In the genomic region with DNA sequence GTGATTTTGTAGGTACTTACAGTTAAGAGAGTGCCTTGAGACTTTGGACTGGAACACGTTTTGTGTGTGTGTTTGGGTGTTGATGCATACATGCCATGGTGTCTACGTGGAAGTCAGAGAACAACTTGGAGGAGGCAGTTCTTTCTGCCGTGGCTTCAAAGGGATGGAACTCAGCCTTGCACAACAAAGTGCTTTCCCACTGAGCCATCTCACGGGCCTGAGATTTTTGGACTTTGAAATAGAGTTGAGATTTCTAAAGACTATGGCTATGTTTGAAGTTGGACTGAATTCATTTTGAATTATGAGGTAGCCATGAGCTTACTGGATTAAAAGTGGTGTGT, we compare ENCODE assay signal across 24 mouse cellular contexts. TPM values are rescaled to one million over a fixed set of nuclear protein-coding genes. Genes with fewer than 3 reads are reported as not detected.
DNase-seq lines count a peak whose midpoint lies in the region; ATAC-seq and TF ChIP-seq lines count a peak whose summit lies in the region.
"Had no signal": no experiment of that assay in that cellular context is flagged by ENCODE, and none has a peak within 500 bp of the region (broad histone marks: within the 10 kb centered on the region; RNA-seq: fewer than 3 reads in every experiment).

No protein-coding gene starts in this region.

- H3K9ac ChIP-seq in embryonic facial prominence, embryonic 15.5 days = no peak overlapping the region
- H3K9ac ChIP-seq in limb, embryonic 15.5 days = no peak overlapping the region
- H3K9ac ChIP-seq in CH12.LX (ENCODE audit: insufficient read depth, low read depth) = peak overlapping the region; percentile 79
- H3K9ac ChIP-seq: embryonic facial prominence, embryonic 12.5 days; forebrain, embryonic 12.5 days had no signal

- no peak overlapping the region for H3K4me3 ChIP-seq in embryonic facial prominence, embryonic 15.5 days (replicated peaks)
- H3K4me3 ChIP-seq in embryonic facial prominence, embryonic 10.5 days = no peak overlapping the region
- no peak overlapping the region for H3K4me3 ChIP-seq in limb, embryonic 15.5 days
- no peak overlapping the region for H3K4me3 ChIP-seq in limb, embryonic 10.5 days
- peak overlapping the region; percentile 53 to 72 (median 56) for H3K4me3 ChIP-seq in CH12.LX (replicated peaks in 1 of 3; ENCODE audit: low read depth in 2 of 3, low read length in 2 of 3, poor library complexity in 1 of 3)
- H3K4me3 ChIP-seq: embryonic facial prominence, embryonic 12.5 days; erythroblast, embryonic 14.5 days; forebrain, embryonic 10.5 days; forebrain, embryonic 12.5 days had no signal

- in situ Hi-C loops in CH12.LX (cut with MboI; ENCODE audit: low pct_ligation_motif_present, low pct_unique_long_range_greater_than_20kb, low sequenced_read_pairs) = loop anchor here (25.0 kb wide), 1 partner anchor 656 kb away; no protein-coding TSS in a partner anchor

- TF ChIP-seq RAD21 in CH12.LX (IDR thresholded peaks at IDR 0.05; ENCODE audit: low read depth, low read length) = no peak

- H3K36me3 ChIP-seq in embryonic facial prominence, embryonic 15.5 days = 0 out of 2 replicates have a peak, but pooled peaks cover 7% of the 10 kb centered on the region
- H3K36me3 ChIP-seq in embryonic facial prominence, embryonic 10.5 days (replicated peaks) = peaks cover 72% of the 10 kb centered on the region
- H3K36me3 ChIP-seq in limb, embryonic 15.5 days = peaks cover 24% of the 10 kb centered on the region
- peaks cover 58% of the 10 kb centered on the region for H3K36me3 ChIP-seq in limb, embryonic 10.5 days
- peaks cover 7 to 10% of the 10 kb centered on the region in 2 experiments for H3K36me3 ChIP-seq in CH12.LX (replicated peaks in 1 of 2; ENCODE audit: control insufficient read depth in 1 of 2, insufficient read depth in 1 of 2, low read length in 1 of 2)

- no peaks in the 10 kb centered on the region for H3K9me3 ChIP-seq in embryonic facial prominence, embryonic 15.5 days (replicated peaks)
- H3K9me3 ChIP-seq in embryonic facial prominence, embryonic 10.5 days = no peaks in the 10 kb centered on the region
- no peaks in the 10 kb centered on the region for H3K9me3 ChIP-seq in limb, embryonic 15.5 days
- H3K9me3 ChIP-seq in limb, embryonic 10.5 days (replicated peaks) = no peaks in the 10 kb centered on the region
- no peaks in the 10 kb centered on the region for H3K9me3 ChIP-seq in CH12.LX (replicated peaks; ENCODE audit: low read length)
- H3K9me3 ChIP-seq: embryonic facial prominence, embryonic 12.5 days; forebrain, embryonic 10.5 days; forebrain, embryonic 12.5 days had no signal

- peaks cover 15% of the 10 kb centered on the region for H3K4me1 ChIP-seq in embryonic facial prominence, embryonic 15.5 days
- peaks cover 7% of the 10 kb centered on the region; the same call in 1 of the 2 replicates for H3K4me1 ChIP-seq in embryonic facial prominence, embryonic 10.5 days
- H3K4me1 ChIP-seq in limb, embryonic 15.5 days = peaks cover 13% of the 10 kb centered on the region
- no peaks in the 10 kb centered on the region; the same call in 1 of the 2 replicates for H3K4me1 ChIP-seq in limb, embryonic 10.5 days
- H3K4me1 ChIP-seq in CH12.LX (ENCODE audit: control insufficient read depth in 1 of 2, insufficient read depth in 2 of 2) = peaks cover 31 to 84% of the 10 kb centered on the region in 2 experiments
- H3K4me1 ChIP-seq: forebrain, embryonic 12.5 days had no signal

- TF ChIP-seq EP300 in CH12.LX (IDR thresholded peaks at IDR 0.05; ENCODE audit: low read length) = no peak

- no peak for ATAC-seq in embryonic facial prominence, embryonic 15.5 days (ENCODE audit: insufficient number of reproducible peaks, low FRiP score, low TSS enrichment, low read depth)
- no peak for ATAC-seq in limb, embryonic 15.5 days (ENCODE audit: insufficient number of reproducible peaks, low FRiP score, low TSS enrichment, low read depth)
- ATAC-seq: CD4-positive, CD25-positive, alpha-beta regulatory T cell, adult 4 months; forebrain, embryonic 14.5 days; forebrain, embryonic 16.5 days had no signal

- H3K27me3 ChIP-seq in embryonic facial prominence, embryonic 15.5 days = no peaks in the 10 kb centered on the region
- no peaks in the 10 kb centered on the region for H3K27me3 ChIP-seq in embryonic facial prominence, embryonic 10.5 days (replicated peaks; ENCODE audit: low read depth, poor library complexity, severe bottlenecking)
- no peaks in the 10 kb centered on the region for H3K27me3 ChIP-seq in limb, embryonic 15.5 days
- no peaks in the 10 kb centered on the region for H3K27me3 ChIP-seq in limb, embryonic 10.5 days (ENCODE audit: low read depth, poor library complexity, severe bottlenecking)
- no peaks in the 10 kb centered on the region for H3K27me3 ChIP-seq in CH12.LX (replicated peaks)
- H3K27me3 ChIP-seq: embryonic facial prominence, embryonic 12.5 days; forebrain, embryonic 12.5 days had no signal

- no peak for TF ChIP-seq POLR2A in CH12.LX (IDR thresholded peaks at IDR 0.05; ENCODE audit: low read depth, low read length)

- 63% methylated on average over 4 of the region's 4 CpGs for WGBS in embryonic facial prominence, embryonic 15.5 days
- 83% methylated on average over 4 of the region's 4 CpGs for WGBS in embryonic facial prominence, embryonic 10.5 days
- whole genome bisulfite sequencing in limb, embryonic 15.5 days = 59% methylated on average over 4 of the region's 4 CpGs
- 89% methylated on average over 4 of the region's 4 CpGs for WGBS in limb, embryonic 10.5 days

- TF ChIP-seq CTCF in CH12.LX (conservative IDR thresholded peaks at IDR 0.05 in 1 of 2, IDR thresholded peaks at IDR 0.05 in 1 of 2; ENCODE audit: low read depth in 2 of 2, low read length in 2 of 2) = no peak

- dilution Hi-C loops in CH12.LX (cut with MboI; ENCODE audit: extremely low pct_ligation_motif_present, extremely low pct_unique_long_range_greater_than_20kb, low sequenced_read_pairs) = no loop called here

- intact Hi-C loops in left cerebral cortex, postnatal 36 days (cut with DNase I) = no loop called here

- peak overlapping the region; percentile 68; the same call in 1 of the 2 replicates for H3K27ac ChIP-seq in embryonic facial prominence, embryonic 15.5 days (replicated peaks)
- no peak overlapping the region for H3K27ac ChIP-seq in embryonic facial prominence, embryonic 10.5 days (replicated peaks)
- peak overlapping the region; percentile 50; the same call in 1 of the 2 replicates for H3K27ac ChIP-seq in limb, embryonic 15.5 days
- no peak overlapping the region for H3K27ac ChIP-seq in limb, embryonic 10.5 days
- H3K27ac ChIP-seq in CH12.LX (ENCODE audit: insufficient read depth, low read depth) = peak overlapping the region; percentile 91
- H3K27ac ChIP-seq: embryonic facial prominence, embryonic 12.5 days; forebrain, embryonic 10.5 days; forebrain, embryonic 12.5 days had no signal

- DNase-seq in embryonic facial prominence, embryonic 10.5 days (ENCODE audit: low spot score) = no peak
- DNase-seq in limb, embryonic 10.5 days (ENCODE audit: low spot score) = no peak
- no peak for DNase-seq in CH12.LX (ENCODE audit: extremely low read depth)
- DNase-seq in left cerebral cortex, postnatal 36 days (ENCODE audit: low spot score in 2 of 2) = no peak
- DNase-seq: adrenal gland, adult 2 months; adrenal gland, postnatal 10 days; adrenal gland, postnatal 25 days; B cell, adult 2 months; cerebellum, adult 11 months; cerebellum, adult 18-20 months; cerebellum, adult 8-10 months; cerebellum, adult 9-11 months; cerebellum, postnatal 14 days; cerebellum, postnatal 36 days; embryo, embryonic 11 days had no signal

- peaks cover 26% of the 10 kb centered on the region for H3K79me2 ChIP-seq in CH12.LX (replicated peaks; ENCODE audit: control insufficient read depth, extremely low read depth, insufficient read depth, poor library complexity, severe bottlenecking)

- H3K4me2 ChIP-seq in embryonic facial prominence, embryonic 15.5 days (replicated peaks) = no peak overlapping the region
- H3K4me2 ChIP-seq in limb, embryonic 15.5 days = no peak overlapping the region
- H3K4me2 ChIP-seq in CH12.LX (ENCODE audit: insufficient read depth, low read depth, poor library complexity, severe bottlenecking) = peak overlapping the region; percentile 62
- H3K4me2 ChIP-seq: embryonic facial prominence, embryonic 12.5 days; forebrain, embryonic 12.5 days had no signal

TF ChIP-seq in CH12.LX, 34 proteins besides CTCF, POLR2A, EP300 and RAD21:
- TF ChIP-seq ZMIZ1 (IDR thresholded peaks at IDR 0.05; ENCODE audit: low read depth, low read length) (no peak), ZC3H11A (IDR thresholded peaks at IDR 0.05; ENCODE audit: low read depth, low read length) (no peak), MAZ (IDR thresholded peaks at IDR 0.05; ENCODE audit: low read depth, low read length) (no peak), USF2 (conservative IDR thresholded peaks at IDR 0.05; ENCODE audit: low read depth, low read length) (no peak), NELFE (IDR thresholded peaks at IDR 0.05; ENCODE audit: low read depth, low read length) (no peak), KAT2A (IDR thresholded peaks at IDR 0.05; ENCODE audit: insufficient replicate concordance, low read length) (no peak), ZNF384 (IDR thresholded peaks at IDR 0.05; ENCODE audit: low read depth, low read length) (no peak), GABPA (IDR thresholded peaks at IDR 0.05; ENCODE audit: insufficient replicate concordance, low read depth, low read length) (no peak), E2F4 (IDR thresholded peaks at IDR 0.05; ENCODE audit: insufficient replicate concordance, low read depth, low read length) (no peak)

RNA-seq across cellular contexts. Expression of a gene that starts 27.9 kb away (rescaled TPM):
- polyA plus RNA-seq in embryonic facial prominence, embryonic 15.5 days (2015; fragmentation: Nextera tagmentation; extraction: Ambion mirVana) = 105 and 109 TPM in 2 replicates
- 86.7 TPM in 2 replicates for polyA plus RNA-seq in embryonic facial prominence, embryonic 10.5 days (2016; fragmentation: Nextera tagmentation; extraction: Ambion mirVana)
- 105 and 109 TPM in 2 replicates for polyA plus RNA-seq in limb, embryonic 15.5 days (2015; fragmentation: Nextera tagmentation; extraction: Ambion mirVana)
- polyA plus RNA-seq in limb, embryonic 10.5 days (2016; fragmentation: Nextera tagmentation; extraction: Ambion mirVana) = 70.0 and 95.4 TPM in 2 replicates
- total RNA-seq in CH12.LX (2012; rRNA removed) (21.2 and 21.3 TPM in 2 replicates), CH12.LX (2014; rRNA removed) (7.2 and 10.2 TPM in 2 replicates)
- 24.6 and 29.7 TPM in 2 replicates for polyA plus RNA-seq in CH12.LX (2012; ENCODE audit: insufficient read length, low read depth)
- total RNA-seq in left cerebral cortex, postnatal 36 days (2021) = 100 to 1,000 TPM in 1 of 2 experiments, 10 to 100 TPM in 1; 86.5 to 106 TPM

Comparison
In these comparisons a context has a peak if more than half of its experiments do, and no peak if none do; other contexts are left out.
1. H3K27ac ChIP-seq: peak in embryonic facial prominence, embryonic 15.5 days (single experiment), limb, embryonic 15.5 days (single experiment) and CH12.LX (single experiment); none in embryonic facial prominence, embryonic 10.5 days (single experiment) and limb, embryonic 10.5 days (single experiment).
2. H3K4me3 ChIP-seq: peak in CH12.LX (3 of 3); none in embryonic facial prominence, embryonic 15.5 days (single experiment), embryonic facial prominence, embryonic 10.5 days (single experiment), limb, embryonic 15.5 days (single experiment) and limb, embryonic 10.5 days (single experiment).